Mouse (Mus musculus) olfactory bulb, adult 2 months (tissue): ENCODE results near the gene D430041D05Rik. TPM values are rescaled to one million over a fixed set of nuclear protein-coding genes. Genes with fewer than 3 reads are reported as not detected.
A peak's percentile ranks its signal among the peaks of the same experiment; 100 is the strongest.

Source experiments
- H3K27ac ChIP-seq: fragments of 200-500 bp; 2 replicates; pipeline ENCODE4 v1.5.1; 2012; ENCODE audit warnings: low read depth, low read length; ENCODE audit not compliant: insufficient read depth
- H3K4me1 ChIP-seq: fragments of 200-500 bp; 2 replicates; pipeline ENCODE4 v1.6.1; 2012; ENCODE audit warnings: low read length; ENCODE audit not compliant: control insufficient read depth, insufficient read depth
- H3K4me3 ChIP-seq: fragments of 200-500 bp; 2 replicates; pipeline ENCODE4 v1.5.1; 2012; ENCODE audit warnings: mild to moderate bottlenecking, low read depth, low read length, moderate library complexity; ENCODE audit not compliant: insufficient read depth
- CTCF ChIP-seq: fragments of 200-500 bp; IDR thresholded peaks from 2 replicates; pipeline ENCODE4 v1.5.1; 2012; ENCODE audit warnings: low read depth, mild to moderate bottlenecking, low read length, moderate library complexity; ENCODE audit not compliant: insufficient read depth
- POLR2A ChIP-seq: fragments of 200-500 bp; IDR thresholded peaks from 2 replicates; pipeline ENCODE4 v1.6.1; 2012; ENCODE audit warnings: mild to moderate bottlenecking, low read depth, low read length, moderate library complexity; ENCODE audit not compliant: insufficient read depth
- WGBS: fragments of 180-500 bp; shearing (Covaris S2); methylation state at CpG from one replicate; pipeline ENCODE4 v1.1.7; 2018; 5-methylcytosine and 5-hydroxymethylcytosine counted together
- polyA plus RNA-seq: library from polyadenylated mRNA; stranded (reverse); fragments of >200 nt; gene quantifications from 2 replicates; pipeline ENCODE4 v1.2.4, GENCODE M21; 2012; ENCODE audit warnings: low replicate concordance; ENCODE audit not compliant: missing spikeins, insufficient read depth, insufficient read length

The D430041D05Rik gene
- polyA plus RNA-seq, 1 experiment = not detected

GRCm38 (mm10) chr2:104133042-104133810 lies 277.6 kb downstream of the D430041D05Rik start:
- no peak overlapping the region for H3K27ac ChIP-seq
- H3K4me3 ChIP-seq = no peak overlapping the region
- TF ChIP-seq CTCF (no peak), POLR2A (no peak)
- 47% methylated on average over 12 of the region's 12 CpGs for WGBS
- H3K4me1 ChIP-seq = no peaks in the 10 kb centered on the region

- WGBS = 84% methylated on average over 7 of the region's 7 CpGs
These were observed 278.4 kb downstream of the D430041D05Rik start for GRCm38 (mm10) chr2:104132266-104132859.

GRCm38 (mm10) chr2:104130969-104131368 lies 279.8 kb downstream of the D430041D05Rik start:
- Histone ChIP-seq H3K4me3 (no peak overlapping the region), H3K27ac (no peak overlapping the region), H3K4me1 (no peaks in the 10 kb centered on the region)
- TF ChIP-seq POLR2A (no peak), CTCF (no peak)
- WGBS = 70% methylated on average over 3 of the region's 3 CpGs

More at GRCm38 (mm10) chr2:104132266-104132859, 278.4 kb downstream of the D430041D05Rik start:
- no peak overlapping the region for H3K4me3 ChIP-seq
- no peaks in the 10 kb centered on the region for H3K4me1 ChIP-seq
- TF ChIP-seq POLR2A = no peak
- TF ChIP-seq CTCF = no peak
- H3K27ac ChIP-seq = no peak overlapping the region

GRCm38 (mm10) chr2:104130165-104130564 lies 280.6 kb downstream of the D430041D05Rik start:
- WGBS = 63% methylated on average over 6 of the region's 6 CpGs
- Histone ChIP-seq H3K27ac (no peak overlapping the region), H3K4me1 (no peaks in the 10 kb centered on the region), H3K4me3 (no peak overlapping the region)
- TF ChIP-seq POLR2A (no peak), CTCF (no peak)

- no peak overlapping the region for H3K27ac ChIP-seq
- WGBS = 92% methylated on average over 13 of the region's 13 CpGs
- H3K4me1 ChIP-seq = no peaks in the 10 kb centered on the region
- TF ChIP-seq POLR2A (no peak), CTCF (no peak)
- H3K4me3 ChIP-seq = no peak overlapping the region
These were observed 281.8 kb downstream of the D430041D05Rik start for GRCm38 (mm10) chr2:104128803-104129531.

- TF ChIP-seq CTCF = no peak
- TF ChIP-seq POLR2A = no peak
- peaks cover 11% of the 10 kb centered on the region for H3K4me1 ChIP-seq
- 90% methylated on average over 5 of the region's 5 CpGs for WGBS
These were observed 286.7 kb downstream of the D430041D05Rik start for GRCm38 (mm10) chr2:104124071-104124470.

GRCm38 (mm10) chr2:104123540-104123939 lies 287.3 kb downstream of the D430041D05Rik start:
- Histone ChIP-seq H3K4me1 (peaks cover 13% of the 10 kb centered on the region), H3K27ac (no peak overlapping the region), H3K4me3 (no peak overlapping the region)
- WGBS = 69% methylated on average over 3 of the region's 3 CpGs
- TF ChIP-seq CTCF (no peak), POLR2A (no peak)

More at GRCm38 (mm10) chr2:104124071-104124470, 286.7 kb downstream of the D430041D05Rik start:
- Histone ChIP-seq H3K27ac (no peak overlapping the region), H3K4me3 (no peak overlapping the region)

GRCm38 (mm10) chr2:104122505-104123378 lies 288.1 kb downstream of the D430041D05Rik start, which contains the start of gene A930018P22Rik:
A930018P22Rik (plus strand) TSS chr2:104122769.
- TF ChIP-seq POLR2A (peak; percentile 37), CTCF (no peak)
- H3K27ac ChIP-seq = peak within 1 kb of the TSS; percentile 81
- H3K4me1 ChIP-seq = peaks cover 13% of the 10 kb centered on the region
- peak within 1 kb of the TSS; percentile 68 for H3K4me3 ChIP-seq
- 1% methylated on average over 74 of the region's 74 CpGs for WGBS
